Comparison of ENCODE assay signal across 10 mouse cellular contexts in genomic region chr1:75457710-75458024, GRCm38 (mm10). TPM values are rescaled to one million over a fixed set of nuclear protein-coding genes. Genes with fewer than 3 reads are reported as not detected.
DNase-seq lines count a peak whose midpoint lies in the region; ATAC-seq and TF ChIP-seq lines count a peak whose summit lies in the region.
"Had no signal": no experiment of that assay in that cellular context is flagged by ENCODE, and none has a peak within 500 bp of the region (broad histone marks: within the 10 kb centered on the region; RNA-seq: fewer than 3 reads in every experiment).

No protein-coding gene starts in this region.

- peaks cover 14% of the 10 kb centered on the region for H3K4me1 ChIP-seq in intestine, embryonic 14.5 days (replicated peaks; ENCODE audit: control insufficient read depth, insufficient read depth, low read length)
- no peaks in the 10 kb centered on the region for H3K4me1 ChIP-seq in intestine, postnatal 0 days (replicated peaks; ENCODE audit: control insufficient read depth, insufficient read depth, low read length)
- H3K4me1 ChIP-seq in embryonic facial prominence, embryonic 11.5 days (ENCODE audit: control insufficient read depth, insufficient read depth, low read length) = no peaks in the 10 kb centered on the region; the same call in none of the 2 replicates
- peaks cover 14% of the 10 kb centered on the region for H3K4me1 ChIP-seq in hindbrain, postnatal 0 days (ENCODE audit: insufficient read depth, low read length)
- H3K4me1 ChIP-seq in midbrain, embryonic 16.5 days (ENCODE audit: control insufficient read depth, insufficient read depth, low read length) = peaks cover 28% of the 10 kb centered on the region

- no peak for TF ChIP-seq CTCF in intestine, postnatal 0 days (IDR thresholded peaks at IDR 0.05; ENCODE audit: low read depth)
- TF ChIP-seq CTCF in hindbrain, postnatal 0 days (IDR thresholded peaks at IDR 0.05; ENCODE audit: low read depth) = no peak

- no peaks in the 10 kb centered on the region for H3K36me3 ChIP-seq in intestine, embryonic 14.5 days (ENCODE audit: control insufficient read depth, insufficient read depth, low read length)
- H3K36me3 ChIP-seq in intestine, postnatal 0 days (ENCODE audit: control insufficient read depth, insufficient read depth) = no peaks in the 10 kb centered on the region
- H3K36me3 ChIP-seq in embryonic facial prominence, embryonic 11.5 days (replicated peaks; ENCODE audit: control insufficient read depth, insufficient read depth, low read depth, low read length) = no peaks in the 10 kb centered on the region
- no peaks in the 10 kb centered on the region for H3K36me3 ChIP-seq in hindbrain, postnatal 0 days (ENCODE audit: insufficient read depth, low read length)
- no peaks in the 10 kb centered on the region for H3K36me3 ChIP-seq in midbrain, embryonic 16.5 days (ENCODE audit: control insufficient read depth, insufficient read depth, low read length)

- peak; percentile 11; the same call in 1 of the 2 replicates for ATAC-seq in intestine, embryonic 14.5 days (replicated peaks; ENCODE audit: low FRiP score, low TSS enrichment, low read depth)
- ATAC-seq in intestine, postnatal 0 days = no peak
- no peak for ATAC-seq in embryonic facial prominence, embryonic 11.5 days (replicated peaks; ENCODE audit: insufficient number of reproducible peaks, low FRiP score, low TSS enrichment, low read depth)
- 0 out of 2 replicates have a peak, but pooled peaks have one; percentile 2 for ATAC-seq in hindbrain, postnatal 0 days
- ATAC-seq in midbrain, embryonic 16.5 days = peak; percentile 40

- no peak overlapping the region for H3K9ac ChIP-seq in intestine, embryonic 14.5 days (ENCODE audit: low read length)
- no peak overlapping the region for H3K9ac ChIP-seq in intestine, postnatal 0 days (ENCODE audit: low read depth, low read length)
- H3K9ac ChIP-seq in embryonic facial prominence, embryonic 11.5 days (replicated peaks; ENCODE audit: low read length) = no peak overlapping the region
- H3K9ac ChIP-seq in hindbrain, postnatal 0 days (replicated peaks; ENCODE audit: low read length) = no peak overlapping the region
- peak overlapping the region; percentile 58 for H3K9ac ChIP-seq in midbrain, embryonic 16.5 days (ENCODE audit: low read depth, low read length)

- peaks cover 30% of the 10 kb centered on the region for H3K27me3 ChIP-seq in intestine, embryonic 14.5 days (replicated peaks; ENCODE audit: control insufficient read depth, insufficient read depth, low read length)
- peaks cover 36% of the 10 kb centered on the region; the same call in 1 of the 2 replicates for H3K27me3 ChIP-seq in intestine, postnatal 0 days (replicated peaks; ENCODE audit: control insufficient read depth, insufficient read depth, low read length)
- peaks cover 5% of the 10 kb centered on the region for H3K27me3 ChIP-seq in embryonic facial prominence, embryonic 11.5 days (ENCODE audit: control insufficient read depth, insufficient read depth, low read length)
- 0 out of 2 replicates have a peak, but pooled peaks cover 4% of the 10 kb centered on the region for H3K27me3 ChIP-seq in hindbrain, postnatal 0 days (ENCODE audit: insufficient read depth, low read length)
- no peaks in the 10 kb centered on the region for H3K27me3 ChIP-seq in midbrain, embryonic 16.5 days (ENCODE audit: control insufficient read depth, insufficient read depth, low read depth, low read length)

- peak overlapping the region; percentile 54; the same call in 1 of the 2 replicates for H3K4me2 ChIP-seq in intestine, embryonic 14.5 days (ENCODE audit: low read length)
- no peak overlapping the region for H3K4me2 ChIP-seq in intestine, postnatal 0 days (replicated peaks; ENCODE audit: low read depth)
- 0 out of 2 replicates have a peak overlapping the region, but pooled peaks have one; percentile 2 for H3K4me2 ChIP-seq in embryonic facial prominence, embryonic 11.5 days (ENCODE audit: low read depth, low read length)
- 0 out of 2 replicates have a peak overlapping the region, but pooled peaks have one; percentile 49 for H3K4me2 ChIP-seq in hindbrain, postnatal 0 days (ENCODE audit: low read depth, low read length)
- peak overlapping the region; percentile 56 for H3K4me2 ChIP-seq in midbrain, embryonic 16.5 days (ENCODE audit: low read length)

- no peak for DNase-seq in intestine, embryonic 14.5 days (ENCODE audit: low spot score)
- no peak for DNase-seq in embryonic facial prominence, embryonic 11.5 days (ENCODE audit: low spot score)
- DNase-seq in hindbrain, postnatal 0 days (ENCODE audit: low spot score) = no peak
- DNase-seq in thymus, postnatal 0 days (ENCODE audit: low spot score) = no peak
- DNase-seq in Muller cell, postnatal 12 days (ENCODE audit: inconsistent ontology term) = no peak
- no peak for DNase-seq in gastrocnemius, adult 8-10 months (ENCODE audit: low spot score in 2 of 2)

- H3K9me3 ChIP-seq in intestine, embryonic 14.5 days (ENCODE audit: control insufficient read depth, low read length) = no peaks in the 10 kb centered on the region
- no peaks in the 10 kb centered on the region for H3K9me3 ChIP-seq in intestine, postnatal 0 days (ENCODE audit: control insufficient read depth)
- no peaks in the 10 kb centered on the region for H3K9me3 ChIP-seq in embryonic facial prominence, embryonic 11.5 days (replicated peaks; ENCODE audit: control insufficient read depth, low read length)
- no peaks in the 10 kb centered on the region for H3K9me3 ChIP-seq in hindbrain, postnatal 0 days (ENCODE audit: low read length)
- H3K9me3 ChIP-seq in midbrain, embryonic 16.5 days (replicated peaks; ENCODE audit: control insufficient read depth, low read length, poor library complexity, severe bottlenecking) = no peaks in the 10 kb centered on the region

- WGBS in intestine, embryonic 14.5 days = 9% methylated on average over 8 of the region's 10 CpGs
- WGBS in intestine, postnatal 0 days = 18% methylated on average over 10 of the region's 10 CpGs
- 0% methylated on average over 8 of the region's 10 CpGs for WGBS in embryonic facial prominence, embryonic 11.5 days
- 17% methylated on average over 8 of the region's 10 CpGs for WGBS in hindbrain, postnatal 0 days
- WGBS in midbrain, embryonic 16.5 days = under 1% methylated on average over 7 of the region's 10 CpGs

- H3K27ac ChIP-seq in intestine, embryonic 14.5 days (ENCODE audit: low read depth) = peak overlapping the region; percentile 70; the same call in 1 of the 2 replicates
- no peak overlapping the region for H3K27ac ChIP-seq in intestine, postnatal 0 days (ENCODE audit: low read depth, low read length)
- H3K27ac ChIP-seq in embryonic facial prominence, embryonic 11.5 days (replicated peaks; ENCODE audit: low read depth, low read length) = no peak overlapping the region
- no peak overlapping the region for H3K27ac ChIP-seq in hindbrain, postnatal 0 days
- H3K27ac ChIP-seq in midbrain, embryonic 16.5 days (ENCODE audit: low read length) = peak overlapping the region; percentile 78

- no peak overlapping the region for H3K4me3 ChIP-seq in intestine, embryonic 14.5 days (ENCODE audit: low read depth, low read length)
- H3K4me3 ChIP-seq in intestine, postnatal 0 days (ENCODE audit: low read depth, low read length) = no peak overlapping the region
- no peak overlapping the region for H3K4me3 ChIP-seq in embryonic facial prominence, embryonic 11.5 days (ENCODE audit: low read depth, low read length)
- no peak overlapping the region for H3K4me3 ChIP-seq in hindbrain, postnatal 0 days (ENCODE audit: low read length)
- H3K4me3 ChIP-seq in midbrain, embryonic 16.5 days (ENCODE audit: low read depth, low read length) = no peak overlapping the region; the same call in 1 of the 2 replicates

RNA-seq across cellular contexts. Expression of gene Asic4, which starts 7.4 kb away (rescaled TPM):
- polyA plus RNA-seq in intestine, embryonic 14.5 days (2014; fragmentation: Nextera tagmentation; extraction: Ambion mirVana) = 0.47 and 1.0 TPM in 2 replicates
- 0.97 and 1.2 TPM in 2 replicates for polyA plus RNA-seq in intestine, postnatal 0 days (2015; fragmentation: Nextera tagmentation; extraction: Ambion mirVana)
- polyA plus RNA-seq in embryonic facial prominence, embryonic 11.5 days (2014; fragmentation: Nextera tagmentation; extraction: Ambion mirVana) = 0.29 and 1.1 TPM in 2 replicates
- 71.4 and 74.1 TPM in 2 replicates for total RNA-seq in hindbrain, postnatal 0 days (2014; rRNA removed)
- polyA plus RNA-seq in hindbrain, postnatal 0 days (2015; fragmentation: Nextera tagmentation; extraction: Ambion mirVana) = 17.0 and 21.0 TPM in 2 replicates
- 45.4 and 54.8 TPM in 2 replicates for polyA plus RNA-seq in midbrain, embryonic 16.5 days (2015; fragmentation: Nextera tagmentation; extraction: Ambion mirVana)
- not detected in 2 replicates for polyA plus RNA-seq in thymus, postnatal 0 days (2015; fragmentation: Nextera tagmentation; extraction: Ambion mirVana)
- total RNA-seq in gastrocnemius, adult 8-10 months (2022) = not detected
- total RNA-seq: ES-E14; megakaryocyte-erythroid progenitor cell, adult 5-6 weeks had no signal

RNA-seq across cellular contexts. Expression of gene Chpf, which starts 21.4 kb away (rescaled TPM):
- polyA plus RNA-seq in intestine, embryonic 14.5 days (2014; fragmentation: Nextera tagmentation; extraction: Ambion mirVana) = 36.7 and 42.8 TPM in 2 replicates
- polyA plus RNA-seq in intestine, postnatal 0 days (2015; fragmentation: Nextera tagmentation; extraction: Ambion mirVana) = 21.8 and 22.3 TPM in 2 replicates
- polyA plus RNA-seq in embryonic facial prominence, embryonic 11.5 days (2014; fragmentation: Nextera tagmentation; extraction: Ambion mirVana) = 14.6 and 15.3 TPM in 2 replicates
- total RNA-seq in hindbrain, postnatal 0 days (2014; rRNA removed) = 155 and 173 TPM in 2 replicates
- polyA plus RNA-seq in hindbrain, postnatal 0 days (2015; fragmentation: Nextera tagmentation; extraction: Ambion mirVana) = 55.3 and 55.8 TPM in 2 replicates
- 34.8 and 37.5 TPM in 2 replicates for polyA plus RNA-seq in midbrain, embryonic 16.5 days (2015; fragmentation: Nextera tagmentation; extraction: Ambion mirVana)
- polyA plus RNA-seq in thymus, postnatal 0 days (2015; fragmentation: Nextera tagmentation; extraction: Ambion mirVana) = 10.7 and 11.4 TPM in 2 replicates
- 1 to 10 TPM; 2.0 to 3.5 (median 2.5) TPM for total RNA-seq in gastrocnemius, adult 8-10 months (2022)

RNA-seq across cellular contexts. Expression of gene Tmem198, which starts 21.7 kb away (rescaled TPM):
- polyA plus RNA-seq in intestine, embryonic 14.5 days (2014; fragmentation: Nextera tagmentation; extraction: Ambion mirVana) = 1.9 and 2.6 TPM in 2 replicates
- 1.3 and 1.6 TPM in 2 replicates for polyA plus RNA-seq in intestine, postnatal 0 days (2015; fragmentation: Nextera tagmentation; extraction: Ambion mirVana)
- polyA plus RNA-seq in embryonic facial prominence, embryonic 11.5 days (2014; fragmentation: Nextera tagmentation; extraction: Ambion mirVana) = 0.98 and 1.6 TPM in 2 replicates
- total RNA-seq in hindbrain, postnatal 0 days (2014; rRNA removed) = 52.7 and 69.3 TPM in 2 replicates
- polyA plus RNA-seq in hindbrain, postnatal 0 days (2015; fragmentation: Nextera tagmentation; extraction: Ambion mirVana) = 33.9 and 36.4 TPM in 2 replicates
- 52.0 and 56.7 TPM in 2 replicates for polyA plus RNA-seq in midbrain, embryonic 16.5 days (2015; fragmentation: Nextera tagmentation; extraction: Ambion mirVana)
- 0.30 and 0.39 TPM in 2 replicates for polyA plus RNA-seq in thymus, postnatal 0 days (2015; fragmentation: Nextera tagmentation; extraction: Ambion mirVana)
- total RNA-seq in gastrocnemius, adult 8-10 months (2022) = not detected
- total RNA-seq: megakaryocyte-erythroid progenitor cell, adult 5-6 weeks had no signal

RNA-seq across cellular contexts. Expression of gene Gmppa, which starts 21.9 kb away (rescaled TPM):
- polyA plus RNA-seq in intestine, embryonic 14.5 days (2014; fragmentation: Nextera tagmentation; extraction: Ambion mirVana) = 69.4 and 72.1 TPM in 2 replicates
- 121 and 124 TPM in 2 replicates for polyA plus RNA-seq in intestine, postnatal 0 days (2015; fragmentation: Nextera tagmentation; extraction: Ambion mirVana)
- polyA plus RNA-seq in embryonic facial prominence, embryonic 11.5 days (2014; fragmentation: Nextera tagmentation; extraction: Ambion mirVana) = 36.9 and 38.4 TPM in 2 replicates
- total RNA-seq in hindbrain, postnatal 0 days (2014; rRNA removed) = 88.0 and 96.8 TPM in 2 replicates
- 59.9 and 63.1 TPM in 2 replicates for polyA plus RNA-seq in hindbrain, postnatal 0 days (2015; fragmentation: Nextera tagmentation; extraction: Ambion mirVana)
- 79.7 and 81.3 TPM in 2 replicates for polyA plus RNA-seq in midbrain, embryonic 16.5 days (2015; fragmentation: Nextera tagmentation; extraction: Ambion mirVana)
- polyA plus RNA-seq in thymus, postnatal 0 days (2015; fragmentation: Nextera tagmentation; extraction: Ambion mirVana) = 51.4 and 58.5 TPM in 2 replicates
- total RNA-seq in gastrocnemius, adult 8-10 months (2022) = 10 to 100 TPM; 41.1 to 50.3 (median 42.8) TPM

RNA-seq across cellular contexts. Expression of gene Obsl1, which starts 48.6 kb away (rescaled TPM):
- polyA plus RNA-seq in intestine, embryonic 14.5 days (2014; fragmentation: Nextera tagmentation; extraction: Ambion mirVana) = 80.9 and 88.4 TPM in 2 replicates
- 17.1 and 17.6 TPM in 2 replicates for polyA plus RNA-seq in intestine, postnatal 0 days (2015; fragmentation: Nextera tagmentation; extraction: Ambion mirVana)
- 52.4 and 54.2 TPM in 2 replicates for polyA plus RNA-seq in embryonic facial prominence, embryonic 11.5 days (2014; fragmentation: Nextera tagmentation; extraction: Ambion mirVana)
- 52.4 and 62.4 TPM in 2 replicates for total RNA-seq in hindbrain, postnatal 0 days (2014; rRNA removed)
- polyA plus RNA-seq in hindbrain, postnatal 0 days (2015; fragmentation: Nextera tagmentation; extraction: Ambion mirVana) = 22.7 and 23.9 TPM in 2 replicates
- 23.1 and 24.2 TPM in 2 replicates for polyA plus RNA-seq in midbrain, embryonic 16.5 days (2015; fragmentation: Nextera tagmentation; extraction: Ambion mirVana)
- polyA plus RNA-seq in thymus, postnatal 0 days (2015; fragmentation: Nextera tagmentation; extraction: Ambion mirVana) = 9.9 and 10.2 TPM in 2 replicates
- 10 to 100 TPM; 22.2 to 38.4 (median 28.3) TPM for total RNA-seq in gastrocnemius, adult 8-10 months (2022)

Comparison
In these comparisons a context has a peak if more than half of its experiments do, and no peak if none do; other contexts are left out.
1. ATAC-seq: peak in intestine, embryonic 14.5 days (single experiment), hindbrain, postnatal 0 days (single experiment) and midbrain, embryonic 16.5 days (single experiment); none in intestine, postnatal 0 days (single experiment) and embryonic facial prominence, embryonic 11.5 days (single experiment).
2. H3K27ac ChIP-seq: peak in intestine, embryonic 14.5 days (single experiment) and midbrain, embryonic 16.5 days (single experiment); none in intestine, postnatal 0 days (single experiment), embryonic facial prominence, embryonic 11.5 days (single experiment) and hindbrain, postnatal 0 days (single experiment).